9 mouse cellular contexts compared by ENCODE assay signal in the genomic region with DNA sequence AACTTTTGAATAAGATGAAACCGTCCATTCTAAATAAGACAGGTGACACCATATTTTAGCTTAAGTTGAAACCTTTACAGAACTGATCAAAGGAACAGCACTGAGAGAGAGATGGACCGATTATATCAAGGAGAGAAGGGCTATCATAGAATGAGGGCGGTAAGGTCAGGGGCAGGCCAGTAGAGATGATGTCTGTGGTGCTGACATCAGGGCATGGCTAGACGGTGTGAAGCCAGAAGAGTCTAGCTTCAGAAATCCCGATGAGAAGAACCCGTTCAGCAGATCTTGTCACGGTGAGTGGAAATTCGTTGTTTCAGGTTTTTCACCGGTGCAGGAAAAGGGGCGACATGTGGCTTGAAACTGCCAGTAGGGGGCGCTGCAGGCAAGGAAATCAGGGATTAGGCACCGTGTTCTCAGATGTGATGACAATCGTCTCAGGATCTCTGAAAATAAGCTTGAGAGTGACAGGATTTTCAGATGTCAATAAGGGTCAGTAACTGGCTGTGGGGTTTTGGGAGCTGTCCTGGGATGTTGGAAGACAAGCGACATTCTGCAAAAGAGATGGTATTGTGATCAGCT. TPM values are rescaled to one million over a fixed set of nuclear protein-coding genes. Genes with fewer than 3 reads are reported as not detected.
DNase-seq lines count a peak whose midpoint lies in the region; ATAC-seq lines count a peak whose summit lies in the region.
"Had no signal": no experiment of that assay in that cellular context is flagged by ENCODE, and none has a peak within 500 bp of the region (broad histone marks: within the 10 kb centered on the region; RNA-seq: fewer than 3 reads in every experiment).

No protein-coding gene starts in this region.

- H3K27me3 ChIP-seq in liver, embryonic 12.5 days (replicated peaks), result no peaks in the 10 kb centered on the region
- H3K27me3 ChIP-seq in liver, embryonic 13.5 days, result no peaks in the 10 kb centered on the region

- peak; percentile 59 for DNase-seq in liver
- DNase-seq in cerebellum, adult 8-10 months, result peak; percentile 78
- DNase-seq in frontal cortex, adult 2 months (ENCODE audit: extremely low spot score in 1 of 2, low spot score in 1 of 2), result peak; percentile 11 to 92
- DNase-seq in kidney, postnatal 14 days, result peak; percentile 67
- DNase-seq in liver, embryonic 13.5 days, result peak; percentile 9
- peak; percentile 65 for DNase-seq in ovary, postnatal 14 days (ENCODE audit: low spot score)
- DNase-seq in spleen, postnatal 14 days (ENCODE audit: low spot score in 2 of 2), result no peak

- ATAC-seq in liver, embryonic 12.5 days, result no peak
- ATAC-seq in liver, embryonic 13.5 days (ENCODE audit: low read depth), result no peak

- H3K4me3 ChIP-seq in liver, embryonic 12.5 days, result no peak overlapping the region
- no peak overlapping the region for H3K4me3 ChIP-seq in liver, embryonic 13.5 days (replicated peaks)

- H3K36me3 ChIP-seq in liver, embryonic 12.5 days, result no peaks in the 10 kb centered on the region
- no peaks in the 10 kb centered on the region for H3K36me3 ChIP-seq in liver, embryonic 13.5 days

- no peaks in the 10 kb centered on the region for H3K4me1 ChIP-seq in liver, embryonic 12.5 days
- H3K4me1 ChIP-seq in liver, embryonic 13.5 days (replicated peaks), result no peaks in the 10 kb centered on the region

- H3K27ac ChIP-seq in liver, embryonic 12.5 days, result no peak overlapping the region
- H3K27ac ChIP-seq in liver, embryonic 13.5 days, result no peak overlapping the region
- H3K27ac ChIP-seq: macrophage had no signal

- 23% methylated on average over 14 of the region's 14 CpGs for WGBS in liver, embryonic 12.5 days (ENCODE audit: insufficient replicate concordance)
- WGBS in liver, embryonic 13.5 days (ENCODE audit: insufficient replicate concordance), result 23% methylated on average over 14 of the region's 14 CpGs

- H3K9ac ChIP-seq in liver, embryonic 12.5 days, result no peak overlapping the region
- no peak overlapping the region for H3K9ac ChIP-seq in liver, embryonic 13.5 days

- H3K4me2 ChIP-seq in liver, embryonic 12.5 days, result no peak overlapping the region
- H3K4me2 ChIP-seq in liver, embryonic 13.5 days, result no peak overlapping the region

- no peaks in the 10 kb centered on the region for H3K9me3 ChIP-seq in liver, embryonic 12.5 days (replicated peaks)
- H3K9me3 ChIP-seq in liver, embryonic 13.5 days (replicated peaks), result no peaks in the 10 kb centered on the region

RNA-seq across cellular contexts. Expression of gene 4931417E11Rik, which starts 48.4 kb away (rescaled TPM):
- not detected in 2 replicates for polyA plus RNA-seq in liver, embryonic 12.5 days (2016; fragmentation: Nextera tagmentation; extraction: Ambion mirVana)
- polyA plus RNA-seq in frontal cortex, adult 2 months (2012; rRNA removed), result not detected in 2 replicates
- polyA plus RNA-seq in liver, embryonic 13.5 days (2015; fragmentation: Nextera tagmentation; extraction: Ambion mirVana), result not detected in 2 replicates
- polyA plus RNA-seq: macrophage had no signal

Comparison
In these comparisons a context has a peak if more than half of its experiments do, and no peak if none do; other contexts are left out.
1. DNase-seq: peak in liver (single experiment), cerebellum, adult 8-10 months (single experiment), frontal cortex, adult 2 months (2 of 2), kidney, postnatal 14 days (single experiment), liver, embryonic 13.5 days (single experiment) and ovary, postnatal 14 days (single experiment); none in spleen, postnatal 14 days (0 of 2).